Mouse (Mus musculus) heart, postnatal 10 days (tissue): ENCODE results near the gene Wdr46. TPM values are rescaled to one million over a fixed set of nuclear protein-coding genes. Genes with fewer than 3 reads are reported as not detected.
A peak's percentile ranks its signal among the peaks of the same experiment; 100 is the strongest.
"Not testable (repeated sequence)": the region's sequence is repeated elsewhere in the genome, so short reads cannot be mapped to it uniquely, and the experiment has no call there.

Experiments
- DNase-seq, 2 experiments: peaks; one replicate each; pipeline ENCODE4 v3.0.0; 2021
- intact Hi-C: fragments of 180-260 bp; cut with DNase I; formaldehyde crosslinking; loops from one replicate; pipeline ENCODE4 v1.15.1; 2025
- total RNA-seq, 2 experiments: library from RNA; stranded (reverse); gene quantifications; 2 replicates each; pipeline ENCODE4 v1.2.3; 2021

Gene Wdr46
- total RNA-seq, 2 experiments from 2014 or later = 12.4 to 12.6 TPM

GRCm38 (mm10) chr17:33973572-33973971 lies 33.1 kb downstream of the Wdr46 start:
- intact Hi-C loops = no loop called here
- DNase-seq = no peak

- DNase-seq = no peak
- intact Hi-C loops = no loop called here
Observed at GRCm38 (mm10) chr17:33977861-33978557, 37.5 kb downstream of the Wdr46 start.

- DNase-seq = peak; percentile 77 to 81
- intact Hi-C loops = no loop called here
Observed at GRCm38 (mm10) chr17:33978631-33979031, 38.2 kb downstream of the Wdr46 start.

GRCm38 (mm10) chr17:33979512-33980050 lies 39.1 kb downstream of the Wdr46 start:
- no peak for DNase-seq
- intact Hi-C loops = no loop called here

GRCm38 (mm10) chr17:33980181-33981035 lies 39.9 kb downstream of the Wdr46 start:
- no peak for DNase-seq
- intact Hi-C loops = no loop called here

- intact Hi-C loops = not testable (repeated sequence)
- DNase-seq = peak; percentile 90 to 91
Observed at GRCm38 (mm10) chr17:33981192-33981909, 40.9 kb downstream of the Wdr46 start.

GRCm38 (mm10) chr17:33982136-33982535 lies 41.7 kb downstream of the Wdr46 start:
- peak; percentile 58 to 74 for DNase-seq
- intact Hi-C loops = loop anchor here (2.0 kb wide), 1 partner anchor 13 kb away; no protein-coding TSS in a partner anchor

GRCm38 (mm10) chr17:33991788-33992664 lies 51.6 kb downstream of the Wdr46 start:
- peak; percentile 52 to 80 for DNase-seq
- intact Hi-C loops = no loop called here

- intact Hi-C loops = loop anchor here (5.0 kb wide), 1 partner anchor 1297 kb away; no protein-coding TSS in a partner anchor
- DNase-seq = no peak
Observed at GRCm38 (mm10) chr17:33994959-33995358, 54.5 kb downstream of the Wdr46 start.

- no peak for DNase-seq
- intact Hi-C loops = loop anchor here (5.0 kb wide), 1 partner anchor 1297 kb away; no protein-coding TSS in a partner anchor
Observed at GRCm38 (mm10) chr17:33995651-33996050, 55.2 kb downstream of the Wdr46 start.

- intact Hi-C loops = loop anchor here (5.0 kb wide), 1 partner anchor 1295 kb away; no protein-coding TSS in a partner anchor
- not testable (repeated sequence) for DNase-seq
Observed at GRCm38 (mm10) chr17:33997025-33997424, 56.6 kb downstream of the Wdr46 start.

GRCm38 (mm10) chr17:33998697-33999096 lies 58.2 kb downstream of the Wdr46 start:
- DNase-seq = not testable (repeated sequence)
- intact Hi-C loops = loop anchor here (5.0 kb wide), 1 partner anchor 1294 kb away; no protein-coding TSS in a partner anchor

Other genes starting within 250 kb of the Wdr46 start
- 100 to 1,000 TPM; 120 to 121 TPM for gene March2, start 222.0 kb upstream of the Wdr46 start, total RNA-seq
- 100 to 1,000 TPM; 343 to 349 TPM for gene Rab11b, start 180.1 kb upstream of the Wdr46 start, total RNA-seq
- gene Angptl4, start 158.8 kb upstream of the Wdr46 start, total RNA-seq = 100 to 1,000 TPM in 1 of 2 experiments, 10 to 100 TPM in 1; 34.9 to 119 TPM
- 10 to 100 TPM; 78.7 to 84.2 TPM for gene Kank3, start 130.1 kb upstream of the Wdr46 start, total RNA-seq
- gene Rps28, start 116.1 kb upstream of the Wdr46 start, total RNA-seq = 1,000 to 10,000 TPM; 1,002 to 1,034 TPM
- 100 to 1,000 TPM; 499 to 513 TPM for gene Ndufa7, start 116.1 kb upstream of the Wdr46 start, total RNA-seq
- 10 to 100 TPM; 19.7 to 22.9 TPM for gene Cd320, start 97.6 kb upstream of the Wdr46 start, total RNA-seq
- gene Gm7029, start 66.8 kb upstream of the Wdr46 start, total RNA-seq = not detected
- gene Kifc1, start 50.0 kb upstream of the Wdr46 start, total RNA-seq = 10 to 100 TPM; 12.6 to 13.8 TPM
- not detected for gene Platr17, start 35.5 kb upstream of the Wdr46 start, total RNA-seq
- gene Daxx, start 31.2 kb upstream of the Wdr46 start, total RNA-seq = 10 to 100 TPM; 16.9 to 18.3 TPM
- gene Tapbp, start 24.8 kb upstream of the Wdr46 start, total RNA-seq = 10 to 100 TPM; 85.4 to 98.6 TPM
- gene Zbtb22, start 24.8 kb upstream of the Wdr46 start, total RNA-seq = 10 to 100 TPM; 29.4 to 33.0 TPM
- 10 to 100 TPM; 54.8 to 57.9 TPM for gene Rgl2, start 11.1 kb upstream of the Wdr46 start, total RNA-seq
- gene Pfdn6, start 317 bp upstream of the Wdr46 start, total RNA-seq = 10 to 100 TPM; 70.8 to 78.9 TPM
- 1 to 10 TPM; 2.7 to 3.7 TPM for gene B3galt4, start 10.8 kb downstream of the Wdr46 start, total RNA-seq
- 10 to 100 TPM; 36.3 to 36.8 TPM for gene Vps52, start 15.2 kb downstream of the Wdr46 start, total RNA-seq
- gene Rps18, start 15.3 kb downstream of the Wdr46 start, total RNA-seq = 100 to 1,000 TPM; 566 to 572 TPM
- 10 to 100 TPM; 54.8 to 56.2 TPM for gene H2-K1, start 59.7 kb downstream of the Wdr46 start, total RNA-seq
- gene Ring1, start 84.0 kb downstream of the Wdr46 start, total RNA-seq = 10 to 100 TPM; 16.5 to 17.6 TPM
- gene H2-Ke6, start 87.4 kb downstream of the Wdr46 start, total RNA-seq = 10 to 100 TPM; 80.8 to 88.1 TPM
- 10 to 100 TPM; 81.7 to 84.4 TPM for gene Slc39a7, start 91.0 kb downstream of the Wdr46 start, total RNA-seq
- 10 to 100 TPM; 45.4 to 46.7 TPM for gene Rxrb, start 91.2 kb downstream of the Wdr46 start, total RNA-seq
- gene Col11a2, start 98.8 kb downstream of the Wdr46 start, total RNA-seq = 1 to 10 TPM; 1.5 to 1.8 TPM
- gene H2-Oa, start 151.7 kb downstream of the Wdr46 start, total RNA-seq = under 1 TPM in 1 of 2 experiments, not detected in 1; 0.31 TPM
- 1 to 10 TPM; 4.1 to 4.5 TPM for gene H2-DMa, start 178.9 kb downstream of the Wdr46 start, total RNA-seq
- gene Brd2, start 182.0 kb downstream of the Wdr46 start, total RNA-seq = 100 to 1,000 TPM; 113 to 119 TPM
- 1 to 10 TPM in 1 of 2 experiments, under 1 TPM in 1; 0.98 to 1.1 TPM for gene H2-DMb2, start 202.6 kb downstream of the Wdr46 start, total RNA-seq
- gene H2-DMb1, start 212.4 kb downstream of the Wdr46 start, total RNA-seq = under 1 TPM; 0.72 to 0.89 TPM
- gene Tap1, start 246.9 kb downstream of the Wdr46 start, total RNA-seq = 1 to 10 TPM; 6.7 to 7.0 TPM
- 1 to 10 TPM; 3.2 to 4.6 TPM for gene Psmb9, start 247.1 kb downstream of the Wdr46 start, total RNA-seq